Mouse (Mus musculus) embryo, embryonic 9.5 days (tissue): ENCODE data around the gene Cnnm2.

ENCODE experiments used
- DNase-seq: peaks from one replicate; pipeline ENCODE4 v3.0.0-alpha.2; 2017; ENCODE audit errors: extremely low spot score

The Cnnm2 gene

GRCm38 (mm10) chr19:46848381-46849268 lies 87.2 kb downstream of the Cnnm2 start:
- DNase-seq, result no peak

GRCm38 (mm10) chr19:46849443-46849997 lies 88.1 kb downstream of the Cnnm2 start:
- DNase-seq, result no peak

GRCm38 (mm10) chr19:46856232-46856631 lies 94.8 kb downstream of the Cnnm2 start:
- no peak for DNase-seq

GRCm38 (mm10) chr19:46856780-46857179 lies 95.4 kb downstream of the Cnnm2 start:
- no peak for DNase-seq

- DNase-seq, result no peak
Observed at GRCm38 (mm10) chr19:46857277-46857989, 96.0 kb downstream of the Cnnm2 start.

GRCm38 (mm10) chr19:46858200-46858599 lies 96.8 kb downstream of the Cnnm2 start:
- DNase-seq, result no peak

- DNase-seq, result no peak
Observed at GRCm38 (mm10) chr19:46862556-46862955, 101.2 kb downstream of the Cnnm2 start.

- no peak for DNase-seq
Observed at GRCm38 (mm10) chr19:46863236-46863927, 102.0 kb downstream of the Cnnm2 start.

GRCm38 (mm10) chr19:46864079-46864478 lies 102.7 kb downstream of the Cnnm2 start:
- no peak for DNase-seq

- no peak for DNase-seq
Observed at GRCm38 (mm10) chr19:46864731-46865331, 103.4 kb downstream of the Cnnm2 start.

GRCm38 (mm10) chr19:46865381-46865780 lies 104.0 kb downstream of the Cnnm2 start:
- DNase-seq, result no peak

- DNase-seq, result no peak
Observed at GRCm38 (mm10) chr19:46869049-46869448, 107.7 kb downstream of the Cnnm2 start.

- DNase-seq, result peak; percentile 74
Observed at GRCm38 (mm10) chr19:46869526-46869925, 108.1 kb downstream of the Cnnm2 start.

GRCm38 (mm10) chr19:46871096-46871495 lies 109.7 kb downstream of the Cnnm2 start:
- DNase-seq, result no peak

GRCm38 (mm10) chr19:46871651-46872050 lies 110.3 kb downstream of the Cnnm2 start:
- no peak for DNase-seq

- no peak for DNase-seq
Observed at GRCm38 (mm10) chr19:46873924-46874323, 112.5 kb downstream of the Cnnm2 start.

- DNase-seq, result peak; percentile 73
Observed at GRCm38 (mm10) chr19:46875790-46876189, 114.4 kb downstream of the Cnnm2 start.

GRCm38 (mm10) chr19:46877886-46878285 lies 116.5 kb downstream of the Cnnm2 start:
- DNase-seq, result no peak

- DNase-seq, result no peak
Observed at GRCm38 (mm10) chr19:46878346-46878745, 117.0 kb downstream of the Cnnm2 start.

GRCm38 (mm10) chr19:46879876-46880275 lies 118.5 kb downstream of the Cnnm2 start:
- no peak for DNase-seq

GRCm38 (mm10) chr19:46885365-46885764 lies 124.0 kb downstream of the Cnnm2 start:
- DNase-seq, result no peak

- no peak for DNase-seq
Observed at GRCm38 (mm10) chr19:46886826-46887225, 125.4 kb downstream of the Cnnm2 start.
